Mouse (Mus musculus): Measurements from ENCODE around the gene Mcrip1. TPM values are rescaled to one million over a fixed set of nuclear protein-coding genes. Genes with fewer than 3 reads are reported as not detected.

The Mcrip1 gene
- polyA plus RNA-seq, 1 experiment from 2014 or later = 59.2 TPM

GRCm38 (mm10) chr11:120520967-120521540 is 28.5 kb downstream of the Mcrip1 start:
- Histone ChIP-seq H3K4me3 (ENCODE audit: low read depth, low read length) (no peak overlapping the region), H3K9ac (replicated peaks) (no peak overlapping the region), H3K36me3 (replicated peaks; ENCODE audit: insufficient read depth, low read length) (no peaks in the 10 kb centered on the region), H3K4me2 (ENCODE audit: low read depth, low read length) (no peak overlapping the region), H3K27me3 (ENCODE audit: insufficient read depth, low read length) (no peaks in the 10 kb centered on the region), H3K27ac (ENCODE audit: low read depth) (peak overlapping the region; percentile 31; the same call in 1 of the 2 replicates), H3K4me1 (ENCODE audit: insufficient read depth) (peaks cover 15% of the 10 kb centered on the region), H3K9me3 (ENCODE audit: low read length) (no peaks in the 10 kb centered on the region)
- TF ChIP-seq CTCF (IDR thresholded peaks at IDR 0.05; ENCODE audit: low read depth) (no peak), EP300 (IDR thresholded peaks at IDR 0.05; ENCODE audit: low read depth) (no peak)
- 70% methylated on average over 5 of the region's 5 CpGs for WGBS (ENCODE audit: insufficient replicate concordance)
- ATAC-seq = peak; percentile 70
- DNase-seq = no peak

- Histone ChIP-seq H3K4me2 (ENCODE audit: low read depth, low read length) (no peak overlapping the region), H3K4me3 (ENCODE audit: low read depth, low read length) (no peak overlapping the region), H3K4me1 (ENCODE audit: insufficient read depth) (peaks cover 18% of the 10 kb centered on the region), H3K9me3 (ENCODE audit: low read length) (no peaks in the 10 kb centered on the region), H3K27me3 (ENCODE audit: insufficient read depth, low read length) (no peaks in the 10 kb centered on the region), H3K9ac (replicated peaks) (no peak overlapping the region), H3K36me3 (replicated peaks; ENCODE audit: insufficient read depth, low read length) (no peaks in the 10 kb centered on the region), H3K27ac (ENCODE audit: low read depth) (peak overlapping the region; percentile 17; the same call in 1 of the 2 replicates)
- no peak for TF ChIP-seq EP300 (IDR thresholded peaks at IDR 0.05; ENCODE audit: low read depth)
- TF ChIP-seq CTCF (IDR thresholded peaks at IDR 0.05; ENCODE audit: low read depth) = no peak
- 75% methylated on average over 9 of the region's 9 CpGs for WGBS (ENCODE audit: insufficient replicate concordance)
- DNase-seq = no peak
- no peak for ATAC-seq
Measured at GRCm38 (mm10) chr11:120520498-120520897, 29.0 kb downstream of the Mcrip1 start.

GRCm38 (mm10) chr11:120519738-120520137 is 29.8 kb downstream of the Mcrip1 start:
- ATAC-seq = peak; percentile 43
- H3K4me2 ChIP-seq (ENCODE audit: low read depth, low read length) = no peak overlapping the region; the same call in 1 of the 2 replicates

GRCm38 (mm10) chr11:120518558-120518957 is 31.0 kb downstream of the Mcrip1 start:
- TF ChIP-seq EP300 (IDR thresholded peaks at IDR 0.05; ENCODE audit: low read depth) (no peak), CTCF (IDR thresholded peaks at IDR 0.05; ENCODE audit: low read depth) (no peak)
- peaks cover 18% of the 10 kb centered on the region for H3K4me1 ChIP-seq (ENCODE audit: insufficient read depth)
- ATAC-seq = peak; percentile 18
- no peaks in the 10 kb centered on the region for H3K9me3 ChIP-seq (ENCODE audit: low read length)
- no peaks in the 10 kb centered on the region for H3K27me3 ChIP-seq (ENCODE audit: insufficient read depth, low read length)
- H3K4me2 ChIP-seq (ENCODE audit: low read depth, low read length) = peak overlapping the region; percentile 22; the same call in 1 of the 2 replicates
- H3K9ac ChIP-seq (replicated peaks) = peak overlapping the region; percentile 22
- no peak overlapping the region for H3K4me3 ChIP-seq (ENCODE audit: low read depth, low read length)
- 45% methylated on average over 6 of the region's 6 CpGs for WGBS (ENCODE audit: insufficient replicate concordance)
- H3K27ac ChIP-seq (ENCODE audit: low read depth) = peak overlapping the region; percentile 59
- no peaks in the 10 kb centered on the region for H3K36me3 ChIP-seq (replicated peaks; ENCODE audit: insufficient read depth, low read length)
- peak; percentile 62 for DNase-seq

More at GRCm38 (mm10) chr11:120519738-120520137, 29.8 kb downstream of the Mcrip1 start:
- Histone ChIP-seq H3K4me1 (ENCODE audit: insufficient read depth) (peaks cover 18% of the 10 kb centered on the region), H3K36me3 (replicated peaks; ENCODE audit: insufficient read depth, low read length) (no peaks in the 10 kb centered on the region), H3K27ac (ENCODE audit: low read depth) (peak overlapping the region; percentile 17), H3K9ac (replicated peaks) (peak overlapping the region; percentile 18; the same call in 1 of the 2 replicates), H3K4me3 (ENCODE audit: low read depth, low read length) (no peak overlapping the region), H3K9me3 (ENCODE audit: low read length) (no peaks in the 10 kb centered on the region), H3K27me3 (ENCODE audit: insufficient read depth, low read length) (no peaks in the 10 kb centered on the region)
- peak; percentile 56 for DNase-seq
- WGBS (ENCODE audit: insufficient replicate concordance) = 44% methylated on average over 9 of the region's 9 CpGs
- TF ChIP-seq EP300 (IDR thresholded peaks at IDR 0.05; ENCODE audit: low read depth) = no peak
- no peak for TF ChIP-seq CTCF (IDR thresholded peaks at IDR 0.05; ENCODE audit: low read depth)

GRCm38 (mm10) chr11:120518027-120518426 is 31.5 kb downstream of the Mcrip1 start:
- Histone ChIP-seq H3K4me3 (ENCODE audit: low read depth, low read length) (no peak overlapping the region), H3K9me3 (ENCODE audit: low read length) (no peaks in the 10 kb centered on the region), H3K27me3 (ENCODE audit: insufficient read depth, low read length) (no peaks in the 10 kb centered on the region), H3K36me3 (replicated peaks; ENCODE audit: insufficient read depth, low read length) (no peaks in the 10 kb centered on the region), H3K4me1 (ENCODE audit: insufficient read depth) (peaks cover 18% of the 10 kb centered on the region), H3K9ac (replicated peaks) (peak overlapping the region; percentile 22), H3K27ac (ENCODE audit: low read depth) (peak overlapping the region; percentile 59), H3K4me2 (ENCODE audit: low read depth, low read length) (0 out of 2 replicates have a peak overlapping the region, but pooled peaks have one; percentile 22)
- WGBS (ENCODE audit: insufficient replicate concordance) = 32% methylated on average over 6 of the region's 6 CpGs
- ATAC-seq (peak; percentile 14; the same call in 1 of the 2 replicates), DNase-seq (no peak)
- TF ChIP-seq CTCF (IDR thresholded peaks at IDR 0.05; ENCODE audit: low read depth) = no peak
- no peak for TF ChIP-seq EP300 (IDR thresholded peaks at IDR 0.05; ENCODE audit: low read depth)

- no peaks in the 10 kb centered on the region for H3K27me3 ChIP-seq (ENCODE audit: insufficient read depth, low read length)
- no peak for DNase-seq
- H3K9me3 ChIP-seq (ENCODE audit: low read length) = no peaks in the 10 kb centered on the region
- no peak overlapping the region for H3K4me3 ChIP-seq (ENCODE audit: low read depth, low read length)
- H3K9ac ChIP-seq (replicated peaks) = no peak overlapping the region
- TF ChIP-seq EP300 (IDR thresholded peaks at IDR 0.05; ENCODE audit: low read depth) (no peak), CTCF (IDR thresholded peaks at IDR 0.05; ENCODE audit: low read depth) (no peak)
- WGBS (ENCODE audit: insufficient replicate concordance) = 77% methylated on average over 4 of the region's 4 CpGs
- no peak overlapping the region for H3K27ac ChIP-seq (ENCODE audit: low read depth)
- H3K4me2 ChIP-seq (ENCODE audit: low read depth, low read length) = no peak overlapping the region
- ATAC-seq = no peak
- peaks cover 18% of the 10 kb centered on the region for H3K4me1 ChIP-seq (ENCODE audit: insufficient read depth)
- no peaks in the 10 kb centered on the region for H3K36me3 ChIP-seq (replicated peaks; ENCODE audit: insufficient read depth, low read length)
Measured at GRCm38 (mm10) chr11:120517147-120517546, 32.4 kb downstream of the Mcrip1 start.

Measured in liver, postnatal 0 days (tissue).